Mouse (Mus musculus) cerebellum, adult 2 months (tissue): Measurements from ENCODE around the gene Ddc. TPM values are rescaled to one million over a fixed set of nuclear protein-coding genes. Genes with fewer than 3 reads are reported as not detected.

Experiments
- DNase-seq, 2 experiments: peaks; one replicate each; pipeline ENCODE4 v3.0.0; 2021
- H3K27ac ChIP-seq: fragments of 200-500 bp; 2 replicates; pipeline ENCODE4 v1.5.1; 2012; ENCODE audit warnings: low read length, control low read depth, inconsistent platforms; ENCODE audit not compliant: insufficient read depth
- H3K27me3 ChIP-seq: fragments of 200-500 bp; 2 replicates; pipeline ENCODE4 v1.6.1; 2012; ENCODE audit warnings: inconsistent platforms, mild to moderate bottlenecking, low read length, moderate library complexity; ENCODE audit not compliant: control insufficient read depth, insufficient read depth
- H3K4me1 ChIP-seq: fragments of 200-500 bp; 2 replicates; pipeline ENCODE4 v1.6.1; 2011; ENCODE audit warnings: low read length; ENCODE audit not compliant: control insufficient read depth, insufficient read depth
- H3K4me3 ChIP-seq: fragments of 200-500 bp; replicated peaks from 2 replicates; pipeline ENCODE3; 2011; ENCODE audit warnings: mild to moderate bottlenecking, low read depth, low read length, control low read depth; ENCODE audit not compliant: insufficient read depth
- CTCF ChIP-seq: fragments of 200-500 bp; IDR thresholded peaks from 2 replicates; pipeline ENCODE4 v1.5.1; 2011; ENCODE audit warnings: low read depth, mild to moderate bottlenecking, control low read depth, low read length, moderate library complexity, borderline replicate concordance; ENCODE audit not compliant: insufficient read depth
- POLR2A ChIP-seq: fragments of 200-500 bp; IDR thresholded peaks from 2 replicates; pipeline ENCODE4 v1.6.1; 2011; ENCODE audit warnings: low read length, control low read depth, borderline replicate concordance; ENCODE audit not compliant: insufficient read depth
- WGBS: fragments of 180-500 bp; shearing (Covaris S2); methylation state at CpG from one replicate; pipeline ENCODE4 v1.1.7; 2018; 5-methylcytosine and 5-hydroxymethylcytosine counted together
- polyA plus RNA-seq: library from polyadenylated mRNA; depleted of rRNA; stranded (reverse); fragments of >200 nt; gene quantifications from 2 replicates; pipeline ENCODE4 v1.2.3, GENCODE M21; 2012

Ddc gene
- polyA plus RNA-seq, 1 experiment, result 13.1 TPM

DNA sequence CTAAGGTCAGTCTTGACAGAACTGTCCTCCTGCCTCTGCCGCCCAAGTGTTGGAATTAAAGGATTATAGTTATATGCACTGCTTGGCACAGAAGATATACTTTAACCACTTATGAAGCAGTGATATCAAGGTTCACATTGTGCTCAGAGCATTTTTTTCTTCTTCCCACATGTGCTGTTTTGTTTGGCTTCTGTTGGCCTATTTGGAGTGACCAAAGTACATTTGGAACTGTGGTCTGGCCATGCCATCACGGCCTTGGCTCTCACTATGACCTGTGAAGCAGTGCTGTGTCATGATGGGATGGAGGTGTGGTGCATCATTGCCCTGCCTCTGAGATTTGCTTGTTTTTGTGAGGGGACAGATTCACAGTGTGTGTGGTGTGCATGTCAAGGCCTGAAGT, 30.6 kb upstream of the Ddc start:
- TF ChIP-seq POLR2A (no peak), CTCF (no peak)
- 91% methylated on average over 2 of the region's 2 CpGs for WGBS
- no peaks in the 10 kb centered on the region for H3K4me1 ChIP-seq
- no peak for DNase-seq
- no peaks in the 10 kb centered on the region for H3K27me3 ChIP-seq
- no peak overlapping the region for H3K4me3 ChIP-seq
- H3K27ac ChIP-seq, result no peak overlapping the region

DNA sequence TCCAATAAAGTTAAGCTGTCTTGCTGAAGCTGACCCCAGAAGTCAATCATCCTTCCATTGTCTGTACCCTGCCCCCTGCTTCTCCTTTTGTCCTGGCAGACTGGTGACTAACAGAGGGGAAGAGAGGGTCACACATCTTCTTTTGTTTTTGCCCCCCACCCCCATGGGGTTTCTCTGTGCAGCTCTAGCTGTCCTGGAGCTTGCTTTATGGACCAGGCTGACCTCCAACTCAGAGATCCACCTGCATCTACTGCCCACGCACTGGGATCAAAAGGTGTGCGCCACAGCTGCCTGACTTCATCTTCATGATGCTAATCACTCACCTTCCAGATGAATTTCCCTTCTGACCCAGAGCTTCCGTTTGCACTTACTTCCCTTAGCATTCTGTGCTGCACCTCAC, 26.0 kb upstream of the Ddc start:
- WGBS, result 46% methylated on average over 3 of the region's 3 CpGs

GRCm38 (mm10) chr11:11923345-11923744, 25.4 kb upstream of the Ddc start:
- Histone ChIP-seq H3K4me1 (no peaks in the 10 kb centered on the region), H3K27ac (no peak overlapping the region), H3K4me3 (no peak overlapping the region), H3K27me3 (no peaks in the 10 kb centered on the region)
- WGBS, result 87% methylated on average over 3 of the region's 3 CpGs
- no peak for TF ChIP-seq CTCF
- TF ChIP-seq POLR2A, result no peak
- no peak for DNase-seq

More for the DNA sequence above, 26.0 kb upstream of the Ddc start:
- no peak for DNase-seq
- Histone ChIP-seq H3K27ac (no peak overlapping the region), H3K27me3 (no peaks in the 10 kb centered on the region), H3K4me3 (no peak overlapping the region), H3K4me1 (no peaks in the 10 kb centered on the region)
- TF ChIP-seq POLR2A, result no peak
- no peak for TF ChIP-seq CTCF

- TF ChIP-seq POLR2A (no peak), CTCF (no peak)
- no peaks in the 10 kb centered on the region for H3K4me1 ChIP-seq
- no peaks in the 10 kb centered on the region for H3K27me3 ChIP-seq
- WGBS, result 66% methylated on average over 2 of the region's 2 CpGs
- no peak overlapping the region for H3K4me3 ChIP-seq
- no peak for DNase-seq
- no peak overlapping the region for H3K27ac ChIP-seq
Observed at GRCm38 (mm10) chr11:11922106-11922505, 24.2 kb upstream of the Ddc start.

GRCm38 (mm10) chr11:11907703-11908413, 9.9 kb upstream of the Ddc start:
- H3K27me3 ChIP-seq, result no peaks in the 10 kb centered on the region

DNA sequence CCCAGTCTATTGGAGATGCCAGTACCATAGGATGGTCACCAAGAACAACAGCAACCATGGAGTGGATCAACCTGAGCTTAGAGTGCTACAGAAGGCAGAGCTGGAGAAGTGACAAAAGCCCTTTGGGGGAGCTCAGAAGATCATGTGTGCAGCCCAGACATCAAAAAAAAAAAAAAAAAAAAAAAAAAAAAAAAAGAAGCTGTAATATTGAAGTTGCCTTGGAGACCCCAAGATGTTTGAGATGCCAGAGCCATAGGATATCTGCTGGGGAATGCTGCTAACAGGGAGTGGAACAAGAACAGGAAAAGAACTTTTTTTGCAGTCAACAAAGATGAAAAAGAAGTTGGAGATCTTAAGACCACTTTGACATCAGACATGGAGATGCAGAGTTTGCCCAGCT, 7.6 kb upstream of the Ddc start:
- Histone ChIP-seq H3K4me3 (no peak overlapping the region), H3K27me3 (no peaks in the 10 kb centered on the region), H3K27ac (no peak overlapping the region), H3K4me1 (no peaks in the 10 kb centered on the region)
- TF ChIP-seq CTCF (no peak), POLR2A (no peak)
- DNase-seq, result no peak

More at GRCm38 (mm10) chr11:11907703-11908413, 9.9 kb upstream of the Ddc start:
- no peak for DNase-seq
- Histone ChIP-seq H3K4me3 (no peak overlapping the region), H3K4me1 (no peaks in the 10 kb centered on the region), H3K27ac (no peak overlapping the region)
- TF ChIP-seq POLR2A, result no peak
- TF ChIP-seq CTCF, result no peak
- WGBS, result 47% methylated on average over 7 of the region's 7 CpGs

DNA sequence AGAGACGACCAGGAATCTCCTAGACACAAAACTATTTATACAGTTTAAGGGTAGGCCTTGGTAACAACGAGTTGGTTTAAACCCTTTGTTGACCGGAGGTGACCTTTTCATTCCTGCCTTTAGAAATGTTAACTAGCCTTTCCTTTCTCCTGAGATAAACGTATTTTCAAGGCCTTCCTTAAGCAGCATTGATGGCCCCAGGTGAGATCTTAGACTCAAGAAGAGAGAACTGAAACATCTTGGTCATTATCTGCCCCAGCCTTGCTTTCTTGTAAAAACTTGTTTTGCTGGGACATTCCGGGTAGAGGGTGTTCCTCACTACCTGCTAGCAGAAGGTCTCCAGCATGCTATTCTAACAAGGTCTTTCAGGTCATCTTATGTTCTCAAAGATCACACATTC, 7.1 kb upstream of the Ddc start:
- WGBS, result 68% methylated on average over 5 of the region's 5 CpGs
- H3K4me1 ChIP-seq, result no peaks in the 10 kb centered on the region
- no peak for DNase-seq
- no peaks in the 10 kb centered on the region for H3K27me3 ChIP-seq
- no peak overlapping the region for H3K27ac ChIP-seq
- no peak overlapping the region for H3K4me3 ChIP-seq
- TF ChIP-seq CTCF (no peak), POLR2A (no peak)

GRCm38 (mm10) chr11:11901509-11901908, 3.6 kb upstream of the Ddc start:
- H3K27me3 ChIP-seq, result no peaks in the 10 kb centered on the region
- TF ChIP-seq POLR2A, result no peak
- TF ChIP-seq CTCF, result no peak
- H3K4me1 ChIP-seq, result no peaks in the 10 kb centered on the region
- no peak overlapping the region for H3K4me3 ChIP-seq
- DNase-seq, result no peak
- 60% methylated on average over 5 of the region's 5 CpGs for WGBS
- H3K27ac ChIP-seq, result no peak overlapping the region

DNA sequence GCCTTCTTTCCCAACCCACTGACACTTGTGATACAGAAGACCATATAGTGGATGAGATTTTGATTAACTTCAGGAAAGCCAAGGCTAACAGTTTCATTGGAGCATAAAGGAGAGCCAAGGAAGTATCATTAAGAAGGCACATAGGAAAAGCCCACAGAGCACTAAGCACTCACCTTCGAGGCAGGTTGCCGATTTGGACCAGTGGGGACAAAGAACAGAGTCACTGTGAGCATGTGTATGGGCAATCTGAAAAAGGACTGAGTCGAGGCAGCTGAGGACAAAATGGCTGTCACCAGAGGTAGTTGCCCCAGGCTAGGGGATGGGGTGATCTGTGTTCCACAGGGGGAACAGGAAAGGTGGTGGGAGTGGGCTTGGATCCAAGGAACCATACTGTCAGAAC, 552 bp upstream of the Ddc start:
- TF ChIP-seq CTCF (no peak), POLR2A (no peak)
- DNase-seq, result no peak
- H3K27me3 ChIP-seq, result no peaks in the 10 kb centered on the region
- 93% methylated on average over 3 of the region's 3 CpGs for WGBS
- no peak overlapping the region for H3K4me3 ChIP-seq
- no peaks in the 10 kb centered on the region for H3K4me1 ChIP-seq
- no peak overlapping the region for H3K27ac ChIP-seq
